Mouse (Mus musculus) layer of hippocampus, postnatal 14 days (tissue): Measurements from ENCODE around the gene Mmp15. TPM values are rescaled to one million over a fixed set of nuclear protein-coding genes. Genes with fewer than 3 reads are reported as not detected.

Experiments used
- DNase-seq, 2 experiments: peaks; one replicate each; pipeline ENCODE4 v3.0.0; 2021 to 2022; ENCODE audit warnings: low spot score in 2 of 2, mixed read lengths in 1 of 2
- total RNA-seq, 2 experiments: library from RNA; stranded (reverse); gene quantifications; 2 replicates each; pipeline ENCODE4 v1.2.3; 2021

Mmp15 gene
- total RNA-seq, 2 experiments from 2014 or later = 29.8 to 33.8 TPM

- no peak for DNase-seq
Measured at GRCm38 (mm10) chr8:95336363-95336762, 15.7 kb upstream of the Mmp15 start.

GRCm38 (mm10) chr8:95341721-95342120 is 10.3 kb upstream of the Mmp15 start:
- no peak for DNase-seq

GRCm38 (mm10) chr8:95344668-95345067 is 7.4 kb upstream of the Mmp15 start:
- no peak for DNase-seq

- DNase-seq = peak; percentile 84 to 89
Measured at GRCm38 (mm10) chr8:95346643-95347545, 5.2 kb upstream of the Mmp15 start.

- no peak for DNase-seq
Measured at GRCm38 (mm10) chr8:95348356-95348755, 3.7 kb upstream of the Mmp15 start.

- DNase-seq = peak; percentile 58 to 81
Measured at GRCm38 (mm10) chr8:95348811-95349630, 3.0 kb upstream of the Mmp15 start.

GRCm38 (mm10) chr8:95351461-95351860 is 607 bp upstream of the Mmp15 start:
- DNase-seq = no peak

GRCm38 (mm10) chr8:95352871-95353866 is 1.1 kb downstream of the Mmp15 start:
- DNase-seq = peak; percentile 28 to 41

- no peak for DNase-seq
Measured at GRCm38 (mm10) chr8:95354606-95355005, 2.5 kb downstream of the Mmp15 start.

GRCm38 (mm10) chr8:95358550-95359411 is 6.7 kb downstream of the Mmp15 start:
- DNase-seq = no peak

- DNase-seq = no peak
Measured at GRCm38 (mm10) chr8:95360181-95361015, 8.3 kb downstream of the Mmp15 start.

- no peak for DNase-seq
Measured at GRCm38 (mm10) chr8:95361016-95361341, 8.9 kb downstream of the Mmp15 start.

GRCm38 (mm10) chr8:95362272-95362671 is 10.2 kb downstream of the Mmp15 start:
- DNase-seq = no peak

GRCm38 (mm10) chr8:95363849-95364248 is 11.8 kb downstream of the Mmp15 start:
- no peak for DNase-seq

- DNase-seq = no peak
Measured at GRCm38 (mm10) chr8:95369581-95370326, 17.7 kb downstream of the Mmp15 start.

GRCm38 (mm10) chr8:95373389-95374002 is 21.4 kb downstream of the Mmp15 start:
- no peak for DNase-seq

- no peak for DNase-seq
Measured at GRCm38 (mm10) chr8:95374429-95374828, 22.4 kb downstream of the Mmp15 start.
